Mouse (Mus musculus) kidney, postnatal 0 days (tissue): ENCODE data around the gene Tubg2. TPM values are rescaled to one million over a fixed set of nuclear protein-coding genes. Genes with fewer than 3 reads are reported as not detected.

ENCODE experiments used
- ATAC-seq: fragments of 200-750 bp; cut with Nextera tagmentation; replicated peaks from 2 replicates; pipeline ENCODE4 v1.8.0; 2017; ENCODE audit warnings: low read depth, moderate number of reproducible peaks, moderate TSS enrichment, moderate library complexity; ENCODE audit not compliant: low FRiP score
- DNase-seq: peaks from one replicate; pipeline ENCODE4 v3.0.0-alpha.2; 2016; ENCODE audit warnings: low spot score
- H3K27ac ChIP-seq: fragments of 300-500 bp; sonication (generic); 2 replicates; pipeline ENCODE4 v1.5.1; 2014; ENCODE audit warnings: mild to moderate bottlenecking
- H3K27me3 ChIP-seq: fragments of 300-500 bp; sonication (generic); 2 replicates; pipeline ENCODE4 v1.6.1; 2014; ENCODE audit warnings: low read length, mixed read lengths; ENCODE audit not compliant: insufficient read depth
- H3K36me3 ChIP-seq: fragments of 300-500 bp; sonication (generic); 2 replicates; pipeline ENCODE4 v1.6.1; 2014; ENCODE audit warnings: low read length, mixed read lengths; ENCODE audit not compliant: insufficient read depth
- H3K4me1 ChIP-seq: fragments of 300-500 bp; sonication (generic); replicated peaks from 2 replicates; pipeline ENCODE4 v1.6.1; 2014; ENCODE audit warnings: antibody characterized with exemption, low read length, mixed read lengths; ENCODE audit not compliant: insufficient read depth
- H3K4me2 ChIP-seq: fragments of 300-500 bp; sonication (generic); 2 replicates; pipeline ENCODE4 v1.6.1; 2014; ENCODE audit warnings: mild to moderate bottlenecking, low read length, moderate library complexity, mixed read lengths
- H3K4me3 ChIP-seq: fragments of 300-500 bp; sonication (generic); replicated peaks from 2 replicates; pipeline ENCODE4 v1.5.1; 2014; ENCODE audit warnings: low read depth, low read length
- H3K9ac ChIP-seq: fragments of 300-500 bp; sonication (generic); 2 replicates; pipeline ENCODE4 v1.6.1; 2014; ENCODE audit warnings: low read depth, low read length
- H3K9me3 ChIP-seq: fragments of 300-500 bp; sonication (generic); replicated peaks from 2 replicates; pipeline ENCODE4 v1.6.1; 2016; ENCODE audit warnings: low read length, inconsistent platforms, mixed read lengths
- CTCF ChIP-seq: IDR thresholded peaks from 2 replicates; pipeline ENCODE4 v1.5.1; 2016; ENCODE audit warnings: antibody characterized with exemption, low read depth, mild to moderate bottlenecking, moderate library complexity
- WGBS: fragments of 180-500 bp; shearing (Covaris S2); extraction: QIAGEN DNeasy Blood & Tissue Kit; methylation state at CpG from one replicate; pipeline ENCODE4 v1.1.7; 2014; 5-methylcytosine and 5-hydroxymethylcytosine counted together
- microRNA-seq: library from miRNA; unstranded; fragments of <30 nt; microRNA quantifications from one replicate; pipeline ENCODE4, GENCODE M21; 2016
- polyA plus RNA-seq: library from polyadenylated mRNA; unstranded; fragments of >200 nt; fragmentation: Nextera tagmentation; extraction: Ambion mirVana; gene quantifications from 2 replicates; pipeline ENCODE4 v1.2.1, GENCODE M21; 2015

Tubg2 gene
- polyA plus RNA-seq, 1 experiment from 2014 or later: 4.3 TPM

- ATAC-seq (no peak), DNase-seq (peak; percentile 86)
- no peak overlapping the region for H3K4me3 ChIP-seq
- peaks cover 74% of the 10 kb centered on the region for H3K36me3 ChIP-seq
- 13% methylated on average over 7 of the region's 7 CpGs for WGBS
- no peaks in the 10 kb centered on the region for H3K27me3 ChIP-seq
- H3K9me3 ChIP-seq: no peaks in the 10 kb centered on the region
- no peak overlapping the region for H3K4me2 ChIP-seq
- TF ChIP-seq CTCF: peak; percentile 85
- no peak overlapping the region for H3K9ac ChIP-seq
- no peaks in the 10 kb centered on the region for H3K4me1 ChIP-seq
- H3K27ac ChIP-seq: no peak overlapping the region
Observed at GRCm38 (mm10) chr11:101200986-101201385, 45.3 kb downstream of the Tubg2 start.

Small RNAs within 50 kb of the gene (microRNA-seq; reads per million reads assigned to microRNA genes)
- not detected for gene Gm27626

Other genes starting within 250 kb of the Tubg2 start
- 48.0 and 51.8 TPM in 2 replicates for gene Stat3, start 216.4 kb upstream of the Tubg2 start, polyA plus RNA-seq
- gene Cavin1, start 185.0 kb upstream of the Tubg2 start, polyA plus RNA-seq: 143 and 156 TPM in 2 replicates
- gene Atp6v0a1, start 146.5 kb upstream of the Tubg2 start, polyA plus RNA-seq: 33.8 and 35.1 TPM in 2 replicates
- 26.5 and 28.0 TPM in 2 replicates for gene Naglu, start 85.9 kb upstream of the Tubg2 start, polyA plus RNA-seq
- gene Hsd17b1, start 77.5 kb upstream of the Tubg2 start, polyA plus RNA-seq: 0.13 and 0.42 TPM in 2 replicates
- gene Coasy, start 73.3 kb upstream of the Tubg2 start, polyA plus RNA-seq: 55.3 and 55.9 TPM in 2 replicates
- gene Mlx, start 68.6 kb upstream of the Tubg2 start, polyA plus RNA-seq: 45.7 and 46.0 TPM in 2 replicates
- 23.2 and 26.4 TPM in 2 replicates for gene Psmc3ip, start 60.5 kb upstream of the Tubg2 start, polyA plus RNA-seq
- 23.2 and 23.7 TPM in 2 replicates for gene Retreg3, start 36.0 kb upstream of the Tubg2 start, polyA plus RNA-seq
- 48.4 and 56.7 TPM in 2 replicates for gene Tubg1, start 36.0 kb upstream of the Tubg2 start, polyA plus RNA-seq
- gene Cntnap1, start 14.6 kb downstream of the Tubg2 start, polyA plus RNA-seq: 0.75 and 0.78 TPM in 2 replicates
- 14.1 and 16.6 TPM in 2 replicates for gene Plekhh3, start 15.4 kb downstream of the Tubg2 start, polyA plus RNA-seq
- 0.36 and 0.45 TPM in 2 replicates for gene Ccr10, start 19.5 kb downstream of the Tubg2 start, polyA plus RNA-seq
- gene Ezh1, start 70.6 kb downstream of the Tubg2 start, polyA plus RNA-seq: 18.6 and 20.3 TPM in 2 replicates
- gene Ramp2, start 90.1 kb downstream of the Tubg2 start, polyA plus RNA-seq: 242 and 247 TPM in 2 replicates
- gene Vps25, start 97.8 kb downstream of the Tubg2 start, polyA plus RNA-seq: 179 and 180 TPM in 2 replicates
- gene Wnk4, start 104.7 kb downstream of the Tubg2 start, polyA plus RNA-seq: 47.0 and 48.8 TPM in 2 replicates
- gene Cntd1, start 123.1 kb downstream of the Tubg2 start, polyA plus RNA-seq: 1.5 and 2.0 TPM in 2 replicates
- 209 and 211 TPM in 2 replicates for gene Coa3, start 123.2 kb downstream of the Tubg2 start, polyA plus RNA-seq
- 156 and 165 TPM in 2 replicates for gene Becn1, start 146.4 kb downstream of the Tubg2 start, polyA plus RNA-seq
- 102 and 104 TPM in 2 replicates for gene Psme3, start 160.3 kb downstream of the Tubg2 start, polyA plus RNA-seq
- gene Aoc2, start 169.2 kb downstream of the Tubg2 start, polyA plus RNA-seq: 0.37 and 0.58 TPM in 2 replicates
- gene Aoc3, start 174.7 kb downstream of the Tubg2 start, polyA plus RNA-seq: 1.8 and 2.0 TPM in 2 replicates
- 23.2 and 37.0 TPM in 2 replicates for gene G6pc, start 211.7 kb downstream of the Tubg2 start, polyA plus RNA-seq